Mouse (Mus musculus): ENCODE data around the gene Kif3b. TPM values are rescaled to one million over a fixed set of nuclear protein-coding genes. Genes with fewer than 3 reads are reported as not detected.
"Not testable (repeated sequence)": the region's sequence is repeated elsewhere in the genome, so short reads cannot be mapped to it uniquely, and the experiment has no call there.

Kif3b gene
- total RNA-seq (2021): 10 to 100 TPM; 69.2 to 74.3 TPM
- long read RNA-seq, experiment 1, full-length matches to known transcripts: 8 of 30 reads
- long read RNA-seq, experiment 1, partial matches to known transcripts: 12 of 30 reads
- long read RNA-seq, experiment 1, other reads (novel, unspliced or antisense): 10 of 30 reads
- long read RNA-seq, experiment 2, full-length matches to known transcripts: 3 of 26 reads
- long read RNA-seq, experiment 2, partial matches to known transcripts: 23 of 26 reads
- long read RNA-seq, experiment 2, other reads (novel, unspliced or antisense): 0 of 26 reads

GRCm38 (mm10) chr2:153290938-153291928, at the start of gene Kif3b:
TSS of gene Kif3b (plus strand) at chr2:153291413.
- intact Hi-C loops (cut with DNase I): no loop called here
- DNase-seq (ENCODE audit: low spot score in 2 of 2): peak; percentile 86 to 89

GRCm38 (mm10) chr2:153242156-153242555, 49.1 kb upstream of the Kif3b start:
- intact Hi-C loops (cut with DNase I): no loop called here

GRCm38 (mm10) chr2:153249751-153250150, 41.5 kb upstream of the Kif3b start:
- intact Hi-C loops (cut with DNase I): no loop called here

More at GRCm38 (mm10) chr2:153242156-153242555, 49.1 kb upstream of the Kif3b start:
- no peak for DNase-seq (ENCODE audit: low spot score in 2 of 2)

GRCm38 (mm10) chr2:153256604-153257003, 34.6 kb upstream of the Kif3b start:
- intact Hi-C loops (cut with DNase I): no loop called here
- no peak for DNase-seq (ENCODE audit: low spot score in 2 of 2)

More at GRCm38 (mm10) chr2:153249751-153250150, 41.5 kb upstream of the Kif3b start:
- DNase-seq (ENCODE audit: low spot score in 2 of 2): no peak

- DNase-seq (ENCODE audit: low spot score in 2 of 2): no peak
- intact Hi-C loops (cut with DNase I): no loop called here
Observed at GRCm38 (mm10) chr2:153259030-153259863, 32.0 kb upstream of the Kif3b start.

GRCm38 (mm10) chr2:153259864-153260674, 31.1 kb upstream of the Kif3b start:
- intact Hi-C loops (cut with DNase I): no loop called here
- no peak for DNase-seq (ENCODE audit: low spot score in 2 of 2)

GRCm38 (mm10) chr2:153263053-153263452, 28.2 kb upstream of the Kif3b start:
- DNase-seq (ENCODE audit: low spot score in 2 of 2): no peak
- intact Hi-C loops (cut with DNase I): no loop called here

- intact Hi-C loops (cut with DNase I): no loop called here
- DNase-seq (ENCODE audit: low spot score in 2 of 2): no peak
Observed at GRCm38 (mm10) chr2:153267331-153267730, 23.9 kb upstream of the Kif3b start.

- DNase-seq (ENCODE audit: low spot score in 2 of 2); intact Hi-C loops (cut with DNase I): not testable (repeated sequence)
Observed at GRCm38 (mm10) chr2:153270231-153270915, 20.8 kb upstream of the Kif3b start.

GRCm38 (mm10) chr2:153274200-153274918, 16.9 kb upstream of the Kif3b start:
- intact Hi-C loops (cut with DNase I); DNase-seq (ENCODE audit: low spot score in 2 of 2): not testable (repeated sequence)

GRCm38 (mm10) chr2:153274919-153275247, 16.3 kb upstream of the Kif3b start:
- DNase-seq (ENCODE audit: low spot score in 2 of 2): no peak
- intact Hi-C loops (cut with DNase I): no loop called here

GRCm38 (mm10) chr2:153275577-153275976, 15.6 kb upstream of the Kif3b start:
- intact Hi-C loops (cut with DNase I); DNase-seq (ENCODE audit: low spot score in 2 of 2): not testable (repeated sequence)

GRCm38 (mm10) chr2:153276440-153276839, 14.8 kb upstream of the Kif3b start:
- intact Hi-C loops (cut with DNase I): no loop called here
- no peak for DNase-seq (ENCODE audit: low spot score in 2 of 2)

GRCm38 (mm10) chr2:153276846-153277245, 14.4 kb upstream of the Kif3b start:
- DNase-seq (ENCODE audit: low spot score in 2 of 2); intact Hi-C loops (cut with DNase I): not testable (repeated sequence)

GRCm38 (mm10) chr2:153278357-153278756, 12.9 kb upstream of the Kif3b start:
- intact Hi-C loops (cut with DNase I): no loop called here
- no peak for DNase-seq (ENCODE audit: low spot score in 2 of 2)

- intact Hi-C loops (cut with DNase I): no loop called here
- DNase-seq (ENCODE audit: low spot score in 2 of 2): no peak
Observed at GRCm38 (mm10) chr2:153283919-153284318, 7.3 kb upstream of the Kif3b start.

- intact Hi-C loops (cut with DNase I): no loop called here
- no peak for DNase-seq (ENCODE audit: low spot score in 2 of 2)
Observed at GRCm38 (mm10) chr2:153286524-153286923, 4.7 kb upstream of the Kif3b start.

Data from left cerebral cortex, postnatal 14 days (tissue).